Mouse (Mus musculus): ENCODE measurements at regions not wholly inside any gene's neighbourhood (a gene's known extent, or its start where the extent isn't known, plus 50 kb on each side); places are given as distances from the start of the nearest gene placed in this dataset.

GRCm38 (mm10) chr1:14487708-14488127 is 1605.4 kb downstream of the 4930444P10Rik start:
- no peak overlapping the region for H3K4me3 ChIP-seq
- no peak for DNase-seq (ENCODE audit: extremely low spot score in 1 of 2, low spot score in 2 of 2)
- no peak for TF ChIP-seq CTCF (IDR thresholded peaks at IDR 0.05)
- intact Hi-C loops (cut with DNase I): no loop called here
- H3K27ac ChIP-seq: no peak overlapping the region

- no peak for TF ChIP-seq CTCF (IDR thresholded peaks at IDR 0.05)
- Histone ChIP-seq H3K4me3 (no peak overlapping the region), H3K27ac (no peak overlapping the region)
- DNase-seq (ENCODE audit: extremely low spot score in 1 of 2, low spot score in 2 of 2): no peak
- intact Hi-C loops (cut with DNase I): no loop called here
Measured at GRCm38 (mm10) chr1:14485746-14486145, 1607.4 kb downstream of the 4930444P10Rik start.

GRCm38 (mm10) chr1:14484121-14484916 is 1608.8 kb downstream of the 4930444P10Rik start:
- Histone ChIP-seq H3K27ac (no peak overlapping the region), H3K4me3 (no peak overlapping the region)
- no peak for DNase-seq (ENCODE audit: extremely low spot score in 1 of 2, low spot score in 2 of 2)
- TF ChIP-seq CTCF (IDR thresholded peaks at IDR 0.05): no peak
- intact Hi-C loops (cut with DNase I): no loop called here

DNA sequence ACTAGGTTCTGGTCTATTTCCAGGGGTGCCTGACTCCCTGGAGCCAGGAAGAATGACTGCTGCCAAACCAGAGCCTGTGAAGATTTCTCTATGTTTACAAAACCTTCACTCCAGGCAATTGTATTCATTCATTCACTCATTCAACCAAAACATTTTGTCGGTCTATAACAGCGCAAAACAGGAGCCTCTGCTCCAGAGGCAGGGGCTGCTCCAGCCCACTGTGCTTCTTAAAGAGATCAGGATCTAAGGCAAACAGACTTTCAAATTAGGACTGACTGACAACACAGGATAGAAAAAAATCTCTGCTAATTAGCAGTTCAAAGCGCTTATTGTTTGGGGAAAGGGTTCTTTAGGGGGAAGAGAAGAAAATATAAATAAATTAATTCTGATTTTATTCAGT is 1620.8 kb downstream of the 4930444P10Rik start:
- H3K4me3 ChIP-seq: no peak overlapping the region
- TF ChIP-seq CTCF (IDR thresholded peaks at IDR 0.05): no peak
- intact Hi-C loops (cut with DNase I): no loop called here
- no peak overlapping the region for H3K27ac ChIP-seq
- DNase-seq (ENCODE audit: extremely low spot score in 1 of 2, low spot score in 2 of 2): no peak

DNA sequence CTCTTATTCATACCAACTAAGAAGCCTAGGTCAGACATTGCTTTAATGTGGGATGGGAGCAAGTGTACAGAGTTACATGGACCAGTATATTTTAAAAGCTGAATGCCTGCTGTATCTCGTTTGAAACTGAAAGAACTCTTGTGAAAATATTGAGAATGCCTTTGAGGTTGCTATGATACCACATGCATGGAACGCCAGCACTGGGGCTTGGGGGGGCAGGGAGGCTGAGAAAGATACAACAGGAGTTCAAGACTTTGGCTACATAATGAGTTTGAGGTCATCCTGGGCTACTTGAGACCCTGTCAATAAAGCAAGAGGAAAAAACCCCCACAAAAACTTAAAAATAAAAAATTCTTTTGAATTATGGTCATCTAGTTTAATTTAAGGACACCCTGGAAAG is 1621.6 kb downstream of the 4930444P10Rik start:
- intact Hi-C loops (cut with DNase I): no loop called here
- H3K27ac ChIP-seq: no peak overlapping the region
- no peak overlapping the region for H3K4me3 ChIP-seq
- no peak for DNase-seq (ENCODE audit: extremely low spot score in 1 of 2, low spot score in 2 of 2)
- no peak for TF ChIP-seq CTCF (IDR thresholded peaks at IDR 0.05)

GRCm38 (mm10) chr1:14464788-14465482 is 1628.2 kb downstream of the 4930444P10Rik start:
- DNase-seq (ENCODE audit: extremely low spot score in 1 of 2, low spot score in 2 of 2): no peak
- Histone ChIP-seq H3K4me3 (no peak overlapping the region), H3K27ac (no peak overlapping the region)
- no peak for TF ChIP-seq CTCF (IDR thresholded peaks at IDR 0.05)
- intact Hi-C loops (cut with DNase I): no loop called here

GRCm38 (mm10) chr1:14462496-14462895 is 1630.6 kb downstream of the 4930444P10Rik start:
- H3K4me3 ChIP-seq: no peak overlapping the region
- TF ChIP-seq CTCF (IDR thresholded peaks at IDR 0.05): no peak
- H3K27ac ChIP-seq: no peak overlapping the region
- no peak for DNase-seq (ENCODE audit: extremely low spot score in 1 of 2, low spot score in 2 of 2)
- intact Hi-C loops (cut with DNase I): no loop called here

DNA sequence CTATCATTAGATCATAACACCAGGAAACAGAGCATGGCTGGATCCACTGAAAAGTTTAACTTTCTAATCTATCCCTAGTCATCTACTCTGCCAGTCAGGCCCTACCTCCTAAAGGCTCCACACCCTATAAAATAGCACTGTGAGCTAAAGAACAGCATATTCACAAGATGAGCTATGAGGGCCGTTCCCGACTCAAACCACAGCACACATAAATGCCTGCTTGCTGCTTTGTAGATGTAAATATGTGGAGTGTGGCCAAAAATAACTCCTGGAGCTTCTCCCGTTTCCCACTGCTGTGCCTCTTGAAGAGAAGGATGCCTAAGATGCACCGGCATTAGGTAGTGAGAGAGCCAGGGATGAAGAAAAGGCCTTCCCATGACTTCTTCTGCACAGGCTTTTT is 1632.3 kb downstream of the 4930444P10Rik start:
- DNase-seq (ENCODE audit: extremely low spot score in 1 of 2, low spot score in 2 of 2): no peak
- intact Hi-C loops (cut with DNase I): no loop called here
- TF ChIP-seq CTCF (IDR thresholded peaks at IDR 0.05): no peak
- Histone ChIP-seq H3K27ac (no peak overlapping the region), H3K4me3 (no peak overlapping the region)

DNA sequence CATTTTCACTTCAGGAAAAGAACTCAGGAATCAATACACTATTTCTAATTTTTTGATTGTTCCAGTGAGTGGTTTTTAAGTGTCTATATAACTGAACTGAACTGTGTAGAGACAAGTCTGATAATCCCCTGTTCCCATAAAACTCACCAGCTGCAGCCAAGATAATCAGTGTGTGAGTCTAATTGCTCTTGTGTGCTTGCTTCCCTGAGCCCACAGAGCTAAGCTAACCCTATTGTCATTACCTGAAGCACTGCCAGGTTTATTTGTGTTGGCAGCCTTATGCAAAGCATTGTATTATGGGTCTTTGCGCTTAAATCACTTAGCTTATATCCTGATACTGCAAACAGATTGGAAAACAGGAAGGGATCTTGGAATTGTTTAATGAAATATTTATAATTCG is 1663.8 kb downstream of the 4930444P10Rik start:
- Histone ChIP-seq H3K27ac (no peak overlapping the region), H3K4me3 (no peak overlapping the region)
- no peak for TF ChIP-seq CTCF (IDR thresholded peaks at IDR 0.05)
- DNase-seq (ENCODE audit: extremely low spot score in 1 of 2, low spot score in 2 of 2): no peak
- intact Hi-C loops (cut with DNase I): no loop called here

DNA sequence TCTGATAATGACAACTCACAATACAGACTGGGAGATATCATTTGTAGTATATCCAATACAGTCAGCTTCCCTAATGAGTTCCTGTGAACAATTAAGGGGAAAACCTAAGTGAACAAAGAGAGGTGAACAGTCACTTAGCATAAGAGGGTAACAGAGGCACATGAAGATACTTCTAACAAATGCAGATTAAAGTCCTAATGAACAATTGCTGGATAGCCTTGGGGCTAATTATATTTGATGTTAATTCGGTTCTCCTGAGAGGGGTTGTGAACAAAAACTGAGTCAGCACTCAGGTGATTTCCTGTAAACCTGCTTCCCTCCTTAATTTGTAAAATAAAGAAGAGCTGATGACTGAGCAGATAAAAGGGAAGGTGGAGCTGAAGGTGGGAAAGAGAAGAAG is 1672.1 kb downstream of the 4930444P10Rik start:
- no peak for TF ChIP-seq CTCF (IDR thresholded peaks at IDR 0.05)
- DNase-seq (ENCODE audit: extremely low spot score in 1 of 2, low spot score in 2 of 2): no peak
- intact Hi-C loops (cut with DNase I): no loop called here
- no peak overlapping the region for H3K27ac ChIP-seq
- no peak overlapping the region for H3K4me3 ChIP-seq

DNA sequence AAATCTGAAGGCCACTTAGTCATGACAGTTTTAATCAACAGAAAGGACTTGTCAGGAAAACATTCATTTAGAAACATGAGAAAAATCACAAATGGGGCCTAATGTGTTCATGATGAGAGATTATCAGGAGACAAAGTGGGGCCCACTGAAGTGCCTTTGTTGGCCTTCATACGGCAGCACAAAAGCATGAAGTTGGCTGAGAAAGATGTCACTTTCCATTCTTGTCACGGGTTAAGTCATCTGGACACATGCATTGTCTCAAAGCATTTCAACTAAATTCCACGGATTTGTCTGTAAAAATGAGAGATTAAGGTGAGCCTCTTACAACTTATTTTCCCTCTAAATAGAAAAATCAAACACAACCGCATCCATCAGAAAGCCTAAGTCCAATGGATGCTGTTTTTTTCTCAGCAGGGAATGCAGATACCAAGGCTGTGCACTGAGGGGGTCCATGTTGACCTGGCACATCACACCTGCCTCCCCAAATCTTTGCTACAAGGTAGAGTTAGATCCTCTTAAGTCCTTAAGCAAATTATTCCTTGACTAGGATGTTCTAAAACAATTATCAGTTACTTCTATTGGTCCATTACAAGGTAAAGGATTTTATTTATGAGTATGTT is 1679.2 kb downstream of the 4930444P10Rik start:
- TF ChIP-seq CTCF (IDR thresholded peaks at IDR 0.05): no peak
- Histone ChIP-seq H3K27ac (no peak overlapping the region), H3K4me3 (no peak overlapping the region)
- intact Hi-C loops (cut with DNase I): no loop called here
- no peak for DNase-seq (ENCODE audit: extremely low spot score in 1 of 2, low spot score in 2 of 2)

Measured in left cerebral cortex, adult 2 months (tissue).